Mouse (Mus musculus): ENCODE data around the gene Lgals3bp.

- TF ChIP-seq POLR2A (IDR thresholded peaks at IDR 0.05; ENCODE audit: control insufficient read depth, extremely low read depth, insufficient read depth, low read length, poor library complexity) (no peak), CTCF (IDR thresholded peaks at IDR 0.05; ENCODE audit: borderline replicate concordance, control insufficient read depth, extremely low read depth, insufficient read depth, low read length, poor library complexity) (no peak)
These were observed 25.4 kb upstream of the Lgals3bp start for GRCm38 (mm10) chr11:118427266-118427779.
